Mouse (Mus musculus) embryonic fibroblast, embryonic 13.5 days (primary cell): ENCODE results near the gene Ddx5.

ENCODE experiments used
- CTCF ChIP-seq: IDR thresholded peaks from 2 replicates; pipeline ENCODE4 v1.5.1; 2011; ENCODE audit warnings: mild to moderate bottlenecking, control low read depth, low read length, moderate library complexity, borderline replicate concordance; ENCODE audit not compliant: insufficient read depth
- POLR2A ChIP-seq: IDR thresholded peaks from 2 replicates; pipeline ENCODE4 v1.6.1; 2011; ENCODE audit warnings: low read depth, mild to moderate bottlenecking, control low read depth, low read length, moderate library complexity

- TF ChIP-seq CTCF (no peak), POLR2A (no peak)
Observed at GRCm38 (mm10) chr11:106812410-106813136, 23.6 kb upstream of the Ddx5 start.
